Mouse (Mus musculus): ENCODE results near the gene Ndufs2. TPM values are rescaled to one million over a fixed set of nuclear protein-coding genes. Genes with fewer than 3 reads are reported as not detected.
"Not testable (repeated sequence)": the region's sequence is repeated elsewhere in the genome, so short reads cannot be mapped to it uniquely, and the experiment has no call there.

Ndufs2 gene
- total RNA-seq, 2 experiments from 2014 or later: 235 to 306 TPM

GRCm38 (mm10) chr1:171256937-171257548 lies 5.9 kb upstream of the Ndufs2 start:
- ATAC-seq (ENCODE audit: poor library complexity, severe bottlenecking): peak; percentile 74

GRCm38 (mm10) chr1:171256095-171256818 lies 5.1 kb upstream of the Ndufs2 start:
- no peak for ATAC-seq (ENCODE audit: poor library complexity, severe bottlenecking)

- no peak for ATAC-seq (ENCODE audit: poor library complexity, severe bottlenecking)
Measured at GRCm38 (mm10) chr1:171252415-171252814, 1.2 kb upstream of the Ndufs2 start.

GRCm38 (mm10) chr1:171251594-171252324 lies 571 bp upstream of the Ndufs2 start:
- ATAC-seq (ENCODE audit: poor library complexity, severe bottlenecking): no peak

GRCm38 (mm10) chr1:171249913-171250600 lies 1.1 kb downstream of the Ndufs2 start, which contains the start of gene Adamts4:
Adamts4 (plus strand) TSS chr1:171250421.
- no peak for ATAC-seq (ENCODE audit: poor library complexity, severe bottlenecking)

GRCm38 (mm10) chr1:171248386-171249226 lies 2.6 kb downstream of the Ndufs2 start:
- ATAC-seq (ENCODE audit: poor library complexity, severe bottlenecking): no peak

- no peak for ATAC-seq (ENCODE audit: poor library complexity, severe bottlenecking)
Measured at GRCm38 (mm10) chr1:171247916-171248315, 3.3 kb downstream of the Ndufs2 start.

GRCm38 (mm10) chr1:171247453-171247841 lies 3.7 kb downstream of the Ndufs2 start:
- ATAC-seq (ENCODE audit: poor library complexity, severe bottlenecking): peak; percentile 36

GRCm38 (mm10) chr1:171246709-171247452 lies 4.3 kb downstream of the Ndufs2 start:
- peak; percentile 97 for ATAC-seq (ENCODE audit: poor library complexity, severe bottlenecking)

- ATAC-seq (ENCODE audit: poor library complexity, severe bottlenecking): no peak
Measured at GRCm38 (mm10) chr1:171245353-171245752, 5.8 kb downstream of the Ndufs2 start.

- ATAC-seq (ENCODE audit: poor library complexity, severe bottlenecking): not testable (repeated sequence)
Measured at GRCm38 (mm10) chr1:171241952-171242351, 9.2 kb downstream of the Ndufs2 start.

- no peak for ATAC-seq (ENCODE audit: poor library complexity, severe bottlenecking)
Measured at GRCm38 (mm10) chr1:171240911-171241310, 10.3 kb downstream of the Ndufs2 start.

- no peak for ATAC-seq (ENCODE audit: poor library complexity, severe bottlenecking)
Measured at GRCm38 (mm10) chr1:171239992-171240744, 11.0 kb downstream of the Ndufs2 start.

- ATAC-seq (ENCODE audit: poor library complexity, severe bottlenecking): peak; percentile 72
Measured at GRCm38 (mm10) chr1:171238463-171238862, 12.7 kb downstream of the Ndufs2 start.

GRCm38 (mm10) chr1:171237438-171237837 lies 13.8 kb downstream of the Ndufs2 start:
- no peak for ATAC-seq (ENCODE audit: poor library complexity, severe bottlenecking)

- ATAC-seq (ENCODE audit: poor library complexity, severe bottlenecking): no peak
Measured at GRCm38 (mm10) chr1:171235791-171236190, 15.4 kb downstream of the Ndufs2 start.

- peak; percentile 37 for ATAC-seq (ENCODE audit: poor library complexity, severe bottlenecking)
Measured at GRCm38 (mm10) chr1:171234538-171234937, 16.6 kb downstream of the Ndufs2 start.

GRCm38 (mm10) chr1:171234126-171234525 lies 17.1 kb downstream of the Ndufs2 start, which contains the start of gene Fcer1g:
Fcer1g (minus strand) TSS chr1:171234365.
- peak; percentile 80 for ATAC-seq (ENCODE audit: poor library complexity, severe bottlenecking)

Measured in megakaryocyte, adult 5-6 weeks (primary cell).